Mouse (Mus musculus): ENCODE results near the gene Xk.

GRCm38 (mm10) chrX:9248911-9249310, 23.6 kb upstream of the Xk start:
- TF ChIP-seq POLR2A (IDR thresholded peaks at IDR 0.05; ENCODE audit: borderline replicate concordance, extremely low read depth, insufficient read depth, insufficient read length, poor library complexity, severe bottlenecking) (no peak), CTCF (IDR thresholded peaks at IDR 0.05; ENCODE audit: borderline replicate concordance, extremely low read depth, insufficient read depth, insufficient read length) (no peak)
